Mouse (Mus musculus) cortical plate, adult 2 months (tissue): ENCODE results near the gene Abcc9.

Experiments used
- CTCF ChIP-seq: fragments of 200-500 bp; IDR thresholded peaks from 2 replicates; pipeline ENCODE4 v1.5.1; 2011; ENCODE audit warnings: mild to moderate bottlenecking, control low read depth, low read length; ENCODE audit not compliant: insufficient read depth; ENCODE audit errors: extremely low read depth
- POLR2A ChIP-seq: fragments of 200-500 bp; IDR thresholded peaks from 2 replicates; pipeline ENCODE4 v1.6.1; 2011; ENCODE audit warnings: mild to moderate bottlenecking, low read length, control low read depth; ENCODE audit not compliant: insufficient read depth; ENCODE audit errors: extremely low read depth

GRCm38 (mm10) chr6:142741763-142742162, 39.6 kb upstream of the Abcc9 start:
- no peak for TF ChIP-seq POLR2A
- TF ChIP-seq CTCF = no peak
